Mouse (Mus musculus): ENCODE results near the gene Yaf2.
"Not testable (repeated sequence)": the region's sequence is repeated elsewhere in the genome, so short reads cannot be mapped to it uniquely, and the experiment has no call there.

The Yaf2 gene

GRCm38 (mm10) chr15:93336925-93337761 lies at the start of gene Yaf2:
TSS of gene Yaf2 (minus strand) at chr15:93336935.
- DNase-seq (ENCODE audit: low spot score in 2 of 2): peak; percentile 78 to 84

GRCm38 (mm10) chr15:93381337-93381736 lies 44.6 kb upstream of the Yaf2 start:
- DNase-seq (ENCODE audit: low spot score in 2 of 2): no peak

GRCm38 (mm10) chr15:93379177-93379576 lies 42.4 kb upstream of the Yaf2 start:
- DNase-seq (ENCODE audit: low spot score in 2 of 2): peak in 1 of 2 experiments; percentile 40

- no peak for DNase-seq (ENCODE audit: low spot score in 2 of 2)
Measured at GRCm38 (mm10) chr15:93375696-93376095, 39.0 kb upstream of the Yaf2 start.

- not testable (repeated sequence) for DNase-seq (ENCODE audit: low spot score in 2 of 2)
Measured at GRCm38 (mm10) chr15:93372525-93373119, 35.9 kb upstream of the Yaf2 start.

- DNase-seq (ENCODE audit: low spot score in 2 of 2): no peak
Measured at GRCm38 (mm10) chr15:93371838-93372237, 35.1 kb upstream of the Yaf2 start.

- no peak for DNase-seq (ENCODE audit: low spot score in 2 of 2)
Measured at GRCm38 (mm10) chr15:93368558-93368957, 31.8 kb upstream of the Yaf2 start.

- DNase-seq (ENCODE audit: low spot score in 2 of 2): no peak
Measured at GRCm38 (mm10) chr15:93365561-93365960, 28.8 kb upstream of the Yaf2 start.

- DNase-seq (ENCODE audit: low spot score in 2 of 2): no peak
Measured at GRCm38 (mm10) chr15:93358346-93359095, 21.8 kb upstream of the Yaf2 start.

- no peak for DNase-seq (ENCODE audit: low spot score in 2 of 2)
Measured at GRCm38 (mm10) chr15:93340630-93341379, 4.1 kb upstream of the Yaf2 start.

- no peak for DNase-seq (ENCODE audit: low spot score in 2 of 2)
Measured at GRCm38 (mm10) chr15:93336658-93336924, 144 bp downstream of the Yaf2 start.

- peak; percentile 36 to 40 for DNase-seq (ENCODE audit: low spot score in 2 of 2)
Measured at GRCm38 (mm10) chr15:93335821-93336657, 696 bp downstream of the Yaf2 start.

- DNase-seq (ENCODE audit: low spot score in 2 of 2): no peak
Measured at GRCm38 (mm10) chr15:93331256-93331655, 5.5 kb downstream of the Yaf2 start.

GRCm38 (mm10) chr15:93327235-93327634 lies 9.5 kb downstream of the Yaf2 start:
- no peak for DNase-seq (ENCODE audit: low spot score in 2 of 2)

- no peak for DNase-seq (ENCODE audit: low spot score in 2 of 2)
Measured at GRCm38 (mm10) chr15:93326651-93327050, 10.1 kb downstream of the Yaf2 start.

- no peak for DNase-seq (ENCODE audit: low spot score in 2 of 2)
Measured at GRCm38 (mm10) chr15:93325360-93325759, 11.4 kb downstream of the Yaf2 start.

GRCm38 (mm10) chr15:93318781-93319180 lies 18.0 kb downstream of the Yaf2 start:
- no peak for DNase-seq (ENCODE audit: low spot score in 2 of 2)

- not testable (repeated sequence) for DNase-seq (ENCODE audit: low spot score in 2 of 2)
Measured at GRCm38 (mm10) chr15:93310304-93310703, 26.4 kb downstream of the Yaf2 start.

GRCm38 (mm10) chr15:93298197-93298596 lies 38.5 kb downstream of the Yaf2 start:
- no peak for DNase-seq (ENCODE audit: low spot score in 2 of 2)

- no peak for DNase-seq (ENCODE audit: low spot score in 2 of 2)
Measured at GRCm38 (mm10) chr15:93294483-93294882, 42.3 kb downstream of the Yaf2 start.

GRCm38 (mm10) chr15:93288321-93288720 lies 48.4 kb downstream of the Yaf2 start:
- no peak for DNase-seq (ENCODE audit: low spot score in 2 of 2)
